Mouse (Mus musculus) left cerebral cortex, postnatal 4 days (tissue): Measurements from ENCODE around the gene P4ha2. TPM values are rescaled to one million over a fixed set of nuclear protein-coding genes. Genes with fewer than 3 reads are reported as not detected.

ENCODE experiments used
- DNase-seq: peaks from one replicate; pipeline ENCODE4 v3.0.0-alpha.2; 2022
- intact Hi-C: fragments of 180-260 bp; cut with DNase I; formaldehyde crosslinking; loops from one replicate; pipeline ENCODE4 v1.15.1; 2025
- total RNA-seq, 2 experiments: library from RNA; stranded (reverse); gene quantifications; 2 replicates each; pipeline ENCODE4 v1.2.3; 2021

The P4ha2 gene
- total RNA-seq, 2 experiments from 2014 or later: 14.4 to 15.7 TPM

DNA sequence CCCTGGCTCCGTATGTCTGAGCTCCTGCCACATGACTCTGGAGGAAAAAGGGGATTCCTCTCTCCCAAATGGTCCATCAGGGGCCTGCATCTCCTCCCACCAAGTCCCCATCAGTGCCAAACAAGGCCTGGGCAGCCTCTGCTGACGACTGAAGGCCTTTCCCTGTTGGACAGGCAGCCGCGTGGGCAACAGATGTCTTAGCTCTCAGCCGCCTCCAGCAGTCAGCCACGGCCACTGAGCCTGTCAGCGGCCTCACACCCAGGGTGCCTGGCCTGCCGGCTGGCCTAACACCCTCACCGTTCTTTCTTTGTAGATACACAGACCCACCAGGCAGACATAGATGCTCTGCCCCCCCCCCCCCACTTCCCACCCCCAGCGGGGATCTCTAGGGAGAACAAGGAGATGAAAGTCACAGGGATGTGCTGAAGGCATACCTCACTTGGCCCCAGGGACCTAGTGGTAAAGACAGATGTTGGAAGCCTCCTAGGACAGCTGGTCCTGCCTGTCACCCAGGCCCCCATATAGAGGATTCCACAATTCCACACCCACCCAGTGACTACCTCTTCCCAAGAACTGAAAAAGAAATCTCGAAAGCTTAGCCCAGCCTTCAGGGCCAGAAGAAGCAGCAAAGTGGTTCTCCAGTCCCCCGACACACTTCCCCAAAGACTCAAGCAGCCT is 32.4 kb upstream of the P4ha2 start:
- DNase-seq: peak; percentile 68

DNA sequence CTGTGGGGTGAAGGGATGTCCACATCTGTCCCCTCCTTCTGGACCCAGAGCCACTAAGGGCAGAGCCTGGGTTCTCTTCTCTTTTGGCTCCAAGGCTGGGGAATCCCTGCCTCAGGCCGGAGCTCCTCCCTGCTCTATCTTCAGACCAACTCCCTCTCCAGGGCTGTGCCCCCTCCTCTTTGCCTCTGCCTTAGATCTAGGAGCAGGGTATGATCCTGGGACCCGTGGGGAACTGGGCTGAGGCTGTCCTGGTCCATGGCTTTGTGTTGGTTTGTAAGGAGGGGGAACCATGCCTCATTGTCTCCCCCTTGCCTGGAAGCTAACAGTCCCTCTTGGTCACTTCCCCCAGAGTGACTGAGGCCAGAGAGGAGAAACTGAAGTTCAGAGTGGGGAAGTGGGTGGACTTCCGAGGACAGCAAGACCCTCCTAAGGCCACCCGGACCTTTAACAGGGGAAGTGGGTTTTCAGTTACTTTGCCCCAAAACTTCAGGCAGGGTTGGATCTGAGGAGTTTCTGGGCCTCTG is 31.8 kb upstream of the P4ha2 start:
- DNase-seq: no peak
- intact Hi-C loops: loop anchor here (10.0 kb wide), 1 partner anchor 133 kb away; no protein-coding TSS in a partner anchor

More for the DNA sequence above, 32.4 kb upstream of the P4ha2 start:
- intact Hi-C loops: loop anchor here (10.0 kb wide), 1 partner anchor 133 kb away; no protein-coding TSS in a partner anchor

DNA sequence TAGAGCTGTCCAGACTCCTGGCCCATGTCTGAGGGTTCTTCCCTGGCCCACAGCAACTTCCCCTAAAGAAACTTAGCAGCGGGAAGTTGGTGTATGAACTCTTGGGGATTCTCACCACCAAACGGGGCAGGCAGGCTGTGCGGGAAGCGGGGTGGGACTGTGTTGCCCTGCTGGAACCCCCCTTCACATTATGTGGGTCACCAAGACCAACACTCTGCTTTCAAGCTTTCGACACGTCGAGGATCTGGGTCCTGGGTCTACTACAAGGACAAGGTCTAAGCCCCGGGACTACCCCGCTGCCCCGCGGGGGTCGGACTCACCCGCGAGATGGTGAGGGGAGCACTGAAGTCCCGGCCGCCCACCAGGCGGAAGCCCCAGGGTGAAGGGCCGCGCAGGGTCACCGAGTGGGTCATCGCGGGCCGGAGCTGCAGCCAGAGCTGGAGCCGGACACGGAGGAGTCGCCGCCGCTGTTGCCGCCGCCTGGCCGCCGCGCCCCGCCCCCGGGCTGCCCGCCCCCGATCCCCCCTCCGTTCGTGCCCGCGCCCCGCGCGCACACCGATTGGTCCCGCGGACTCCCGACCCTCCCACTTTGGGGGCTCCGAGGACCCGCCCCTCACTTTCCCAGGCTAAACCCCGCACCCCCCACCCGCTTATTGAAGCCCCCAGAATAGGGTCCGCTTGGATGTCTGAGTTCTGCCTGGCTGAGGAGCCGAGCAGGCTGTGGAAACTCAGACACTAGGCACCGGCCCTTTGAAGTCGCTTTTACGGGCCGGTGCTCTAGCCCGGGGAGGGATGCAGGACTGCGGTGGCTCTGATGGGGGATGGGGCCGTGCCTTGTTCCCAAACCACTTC is 31.1 kb upstream of the P4ha2 start, which contains the start of gene Pdlim4:
Gene Pdlim4 (minus strand): TSS at position 495 of the 852 bp plus-strand sequence.
- DNase-seq: peak; percentile 72

DNA sequence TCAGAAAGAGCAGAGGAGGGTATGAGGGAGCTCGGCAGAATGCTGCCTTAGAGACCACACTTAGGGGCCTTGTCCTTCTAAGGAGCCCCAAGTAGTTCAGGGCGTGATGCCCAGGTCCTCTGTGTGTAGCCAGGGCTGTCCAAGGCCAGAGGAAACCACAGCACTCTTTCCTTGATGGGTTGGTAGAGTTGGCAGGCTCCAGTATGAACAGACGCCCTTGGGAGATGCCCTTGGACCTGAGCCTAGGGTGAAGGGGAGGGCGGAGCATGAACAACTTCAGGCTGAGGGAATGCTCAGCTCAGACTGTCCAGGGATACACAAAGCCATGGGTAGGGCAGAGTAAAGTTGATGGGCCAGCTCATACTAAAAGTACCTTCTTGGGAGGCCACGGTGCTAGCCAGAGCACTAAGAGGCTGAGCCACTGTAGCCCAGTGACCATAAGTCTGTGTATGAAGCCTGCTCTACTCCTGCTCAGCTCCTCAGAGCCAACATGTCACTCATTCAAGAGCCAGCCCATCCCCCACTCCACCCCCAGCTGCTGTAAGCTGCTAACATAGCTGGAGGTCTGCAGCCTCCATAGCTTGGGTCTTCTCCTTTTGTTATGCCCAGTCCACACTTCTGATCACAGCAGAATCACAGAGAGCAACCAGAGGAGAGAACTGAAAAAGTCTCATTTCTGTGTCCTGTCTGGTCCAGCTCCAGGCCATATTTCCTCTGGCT is 28.0 kb upstream of the P4ha2 start:
- intact Hi-C loops: no loop called here
- DNase-seq: peak; percentile 75

More for the DNA sequence above, 31.1 kb upstream of the P4ha2 start, which contains the start of gene Pdlim4:
- intact Hi-C loops: loop anchor here (10.0 kb wide), 1 partner anchor 134 kb away; no protein-coding TSS in a partner anchor

DNA sequence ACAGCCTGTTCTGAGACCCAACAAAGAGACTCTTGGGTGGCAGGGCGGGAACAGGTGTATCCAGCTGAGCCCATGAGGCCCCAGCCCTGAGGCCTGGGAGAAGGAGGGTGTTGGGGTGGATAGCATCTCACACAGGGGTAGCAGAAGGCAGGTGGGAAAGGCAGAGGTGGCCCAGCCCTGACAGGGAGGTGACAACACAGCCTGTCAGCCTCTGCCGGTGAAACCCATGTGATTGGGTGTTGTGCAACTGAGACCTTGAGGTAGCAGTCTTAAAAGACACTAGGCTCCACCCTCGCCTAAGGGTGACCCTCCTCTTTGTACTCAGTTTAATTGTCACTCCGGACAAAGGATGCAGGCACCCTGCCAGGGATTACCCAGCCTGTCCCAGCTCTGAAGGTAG is 26.6 kb upstream of the P4ha2 start:
- intact Hi-C loops: no loop called here
- DNase-seq: no peak

DNA sequence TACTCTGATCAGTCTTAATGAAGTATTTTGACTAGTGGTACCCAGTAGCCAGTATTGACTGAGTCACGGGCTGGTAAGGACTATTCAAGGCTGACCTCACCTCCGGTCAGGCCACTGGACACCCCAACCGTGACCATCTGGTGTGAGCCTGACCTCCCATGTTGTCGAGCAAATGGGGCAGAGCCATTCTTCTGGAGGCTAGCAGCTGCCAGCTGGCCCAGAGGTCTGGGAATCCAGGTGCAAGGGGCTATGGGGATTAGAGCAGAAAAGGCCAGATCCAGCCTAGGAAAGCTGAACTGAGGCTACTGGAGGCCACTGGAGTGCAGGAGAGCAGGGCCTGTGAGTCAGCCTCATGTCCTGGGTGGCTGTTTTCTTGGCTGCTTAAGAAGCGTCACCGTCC is 24.5 kb upstream of the P4ha2 start:
- intact Hi-C loops: no loop called here
- peak; percentile 52 for DNase-seq

DNA sequence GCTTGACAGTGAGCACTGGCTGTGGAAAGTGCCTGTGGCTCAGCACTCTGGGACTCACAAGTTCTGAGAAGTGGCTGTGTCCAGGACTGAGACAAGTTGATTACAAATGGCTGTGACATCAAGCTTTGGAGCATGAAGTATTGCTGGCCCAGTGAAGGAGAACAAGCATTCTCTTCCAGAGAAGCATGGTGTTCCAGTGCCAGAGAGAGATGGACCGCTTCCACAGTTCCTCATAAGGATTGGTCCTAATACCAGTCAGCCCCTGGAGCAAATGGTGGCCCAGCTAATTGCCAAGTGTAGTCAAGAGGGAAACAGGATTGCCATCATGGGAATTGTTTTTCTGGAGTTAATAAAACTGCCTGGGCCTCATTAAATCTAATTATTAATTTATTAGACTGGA is 23.8 kb upstream of the P4ha2 start:
- peak; percentile 68 for DNase-seq

DNA sequence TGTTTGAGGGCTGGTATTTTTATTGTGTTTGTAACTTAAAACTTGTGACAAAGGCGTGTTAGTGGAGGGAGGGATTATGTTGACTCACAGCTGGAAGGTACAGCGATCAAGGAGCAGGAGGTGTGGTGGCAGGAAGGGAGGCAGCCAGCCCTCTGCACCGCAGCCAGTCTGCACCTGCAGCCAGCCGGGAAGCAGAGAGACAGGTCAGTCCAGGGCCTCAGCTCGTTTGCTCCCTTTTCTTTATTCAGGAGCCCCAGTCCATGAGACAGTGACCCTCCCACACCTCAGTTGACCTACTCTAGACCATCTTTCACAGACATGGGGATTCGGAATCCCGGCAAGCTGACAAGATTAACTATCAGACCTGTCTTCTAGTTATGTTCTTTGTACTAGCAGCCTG is 19.5 kb upstream of the P4ha2 start:
- no peak for DNase-seq
- intact Hi-C loops: no loop called here

More for the DNA sequence above, 23.8 kb upstream of the P4ha2 start:
- intact Hi-C loops: no loop called here

DNA sequence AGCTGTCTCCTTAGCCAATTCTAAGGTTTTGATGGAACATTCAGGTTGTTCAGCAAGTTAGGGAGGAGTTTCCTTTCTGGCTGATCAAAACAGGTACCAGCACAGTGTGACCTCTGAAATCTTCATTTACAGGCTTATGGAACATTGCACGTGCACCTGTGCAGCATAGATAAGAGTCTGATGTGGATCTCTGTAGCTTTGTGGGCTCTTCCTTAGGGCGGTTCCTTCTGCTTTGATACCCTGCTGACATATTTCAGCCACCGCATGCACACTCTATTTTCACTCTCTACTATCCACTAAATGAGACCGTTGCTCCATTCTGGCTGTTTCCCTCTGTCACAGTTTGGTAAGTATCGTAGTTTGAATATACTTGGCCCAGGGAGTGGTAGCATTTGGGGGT is 17.2 kb upstream of the P4ha2 start:
- no peak for DNase-seq
- intact Hi-C loops: no loop called here

DNA sequence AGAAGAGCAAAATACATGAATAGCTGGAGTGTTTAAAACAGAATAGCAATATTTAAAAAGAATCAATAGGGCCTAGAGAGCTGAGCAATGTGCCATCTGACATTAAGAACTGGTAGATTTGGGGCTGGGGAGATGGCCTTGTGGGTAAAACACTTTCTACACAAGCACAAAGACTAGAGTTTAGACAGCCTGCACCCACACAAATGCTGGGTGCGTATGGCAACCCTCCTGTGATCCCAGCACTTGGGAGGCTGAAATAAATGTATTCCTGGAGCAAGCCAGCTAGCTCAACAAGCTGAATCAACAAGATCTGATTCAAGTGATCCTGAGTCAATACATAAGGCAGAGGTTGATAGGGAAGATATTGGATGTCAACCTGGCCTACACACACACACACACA is 14.9 kb upstream of the P4ha2 start:
- intact Hi-C loops: no loop called here
- DNase-seq: no peak

DNA sequence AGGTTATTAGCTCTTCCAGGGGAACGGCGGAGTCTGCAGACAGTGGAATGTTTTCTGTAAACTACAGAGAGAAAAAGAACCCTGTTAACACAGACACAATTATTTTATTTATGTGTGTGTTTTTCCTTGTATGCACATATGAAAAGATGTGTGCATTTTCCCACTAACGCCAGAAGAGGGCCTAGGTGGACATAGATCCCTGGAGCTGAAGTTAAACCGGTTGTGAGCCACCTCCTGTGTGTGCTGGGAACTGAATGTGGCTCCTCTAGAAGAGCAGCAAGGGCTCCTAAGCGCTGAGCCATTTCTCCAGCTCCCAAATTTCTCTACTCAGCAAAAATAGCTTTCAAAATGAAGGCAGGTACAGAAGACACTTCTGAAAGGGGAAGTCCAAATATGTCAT is 14.1 kb upstream of the P4ha2 start:
- no peak for DNase-seq
- intact Hi-C loops: no loop called here

DNA sequence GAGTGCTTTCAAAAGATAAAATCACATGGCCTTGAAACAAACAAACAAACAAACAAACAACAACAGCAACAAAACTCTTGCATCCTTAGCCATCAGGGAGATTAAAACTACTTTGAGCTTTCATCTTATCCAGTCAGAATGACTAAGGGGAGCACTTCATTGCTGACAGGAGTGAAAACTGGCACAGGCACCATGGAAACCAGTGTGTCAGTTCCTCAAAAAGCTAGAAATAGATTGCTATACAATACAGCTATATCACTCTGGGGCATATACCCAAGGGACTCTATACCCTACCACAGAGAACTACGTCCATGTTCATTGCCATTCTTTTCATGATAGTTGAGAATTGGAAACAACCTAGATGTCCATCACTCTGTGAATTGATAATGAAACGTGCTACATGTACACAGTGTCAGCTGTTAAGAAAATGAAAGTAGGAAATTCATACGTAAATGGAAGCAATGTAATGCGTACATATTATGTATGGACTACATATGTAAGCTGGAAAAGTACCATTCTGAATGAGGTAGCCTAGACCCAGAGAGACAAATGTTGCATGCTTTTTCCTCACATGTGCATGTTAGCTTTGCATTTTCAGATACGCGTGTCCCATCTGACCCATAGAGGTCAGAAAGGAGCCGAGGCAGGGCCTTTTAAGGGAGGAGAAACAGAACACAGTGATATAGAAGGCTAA is 11.5 kb upstream of the P4ha2 start:
- intact Hi-C loops: no loop called here
- no peak for DNase-seq

DNA sequence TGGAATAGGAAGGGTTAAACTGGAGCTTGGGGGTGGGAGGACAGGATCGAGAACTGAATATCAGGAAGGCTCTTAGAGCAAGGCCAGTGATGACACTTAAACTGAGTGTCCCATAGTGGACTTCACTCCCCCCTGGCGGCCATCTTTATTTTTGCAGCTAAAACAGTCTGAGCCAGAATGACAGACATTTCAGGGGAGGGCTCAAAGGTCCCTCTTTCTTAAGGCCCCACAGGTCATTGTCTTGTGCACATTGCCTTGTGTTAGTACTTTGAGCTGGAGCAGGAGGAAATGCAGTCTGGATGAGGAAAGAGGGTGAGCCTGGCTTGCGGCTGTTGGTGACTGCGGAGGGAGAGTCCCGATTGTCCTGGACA is 11.0 kb upstream of the P4ha2 start:
- intact Hi-C loops: no loop called here

DNA sequence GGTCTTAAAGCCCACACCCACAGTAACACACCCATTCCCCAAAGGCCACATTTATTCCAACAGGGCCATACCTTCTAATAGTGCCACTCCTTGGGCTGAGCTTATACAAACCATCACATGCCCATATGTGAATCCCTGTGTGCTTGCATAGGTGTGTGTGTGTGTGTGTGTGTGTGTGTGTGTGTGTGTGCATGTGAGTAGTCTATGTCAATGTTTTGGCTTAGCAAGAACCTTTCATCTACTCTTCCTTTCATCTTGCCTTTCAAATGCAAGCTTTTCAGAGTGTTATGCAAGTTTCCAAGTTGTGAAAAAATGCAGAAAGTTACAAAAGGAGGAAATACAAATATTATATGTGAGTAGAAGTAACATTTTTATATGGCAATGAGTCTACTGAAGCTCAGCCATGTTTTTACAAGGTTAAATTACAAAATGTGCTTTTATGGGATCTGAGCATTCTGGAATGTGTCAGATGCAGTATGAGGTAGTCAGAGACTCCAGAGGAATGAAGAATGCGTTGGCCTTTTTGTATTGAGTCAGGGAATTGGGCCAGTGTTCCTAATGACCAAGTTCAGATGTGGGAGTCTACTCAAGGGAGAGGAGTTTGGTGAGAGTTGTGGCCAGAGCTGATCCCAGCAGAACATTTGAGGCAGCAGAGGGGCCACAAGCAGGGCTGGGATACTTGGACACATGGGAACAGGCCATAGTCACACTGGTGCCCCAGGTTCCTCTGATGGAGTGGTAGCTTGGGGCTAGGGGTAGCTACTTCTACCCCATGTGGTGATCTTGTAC is 9.6 kb upstream of the P4ha2 start:
- no peak for DNase-seq
- intact Hi-C loops: no loop called here

More for the DNA sequence above, 11.0 kb upstream of the P4ha2 start:
- peak; percentile 83 for DNase-seq

DNA sequence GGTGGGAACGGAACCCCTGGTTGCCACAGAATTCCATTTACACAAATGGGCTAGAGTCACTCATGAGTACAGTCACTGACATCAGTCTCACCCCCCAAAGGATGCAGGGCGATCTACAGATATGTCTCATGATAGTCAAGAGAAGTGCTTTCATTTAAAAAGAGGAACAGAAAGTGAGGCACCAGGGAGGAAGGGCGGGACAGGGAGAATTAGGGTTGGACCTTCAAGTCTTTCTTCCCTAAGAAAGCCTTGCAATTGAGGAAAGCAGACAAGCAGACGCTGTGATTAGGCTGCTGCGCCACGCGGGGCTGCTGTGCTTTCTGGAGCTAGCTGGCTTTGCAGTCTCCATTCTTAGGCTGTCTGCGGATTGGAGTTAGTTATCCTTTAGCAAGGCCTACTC is 8.2 kb upstream of the P4ha2 start:
- DNase-seq: no peak
- intact Hi-C loops: no loop called here

DNA sequence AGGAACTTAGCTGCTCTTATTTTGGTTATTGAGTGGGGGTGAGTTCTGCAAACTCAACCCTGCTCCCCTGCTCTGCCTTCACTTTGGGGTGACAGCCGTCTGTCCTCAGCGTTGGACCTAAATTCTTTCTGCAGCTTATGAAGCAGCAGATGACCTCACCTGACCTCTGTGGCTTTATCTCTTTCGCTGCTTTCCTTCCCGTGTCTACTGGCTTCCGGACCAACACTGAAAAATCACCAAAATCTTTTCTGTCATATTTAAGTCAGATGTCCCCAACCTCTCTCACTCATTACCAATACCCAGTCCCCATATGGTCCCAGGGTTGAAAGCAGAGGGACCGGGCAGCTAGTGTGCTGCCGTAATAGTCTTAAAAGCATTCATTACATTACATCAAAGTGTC is 7.7 kb upstream of the P4ha2 start:
- no peak for DNase-seq
- intact Hi-C loops: no loop called here

DNA sequence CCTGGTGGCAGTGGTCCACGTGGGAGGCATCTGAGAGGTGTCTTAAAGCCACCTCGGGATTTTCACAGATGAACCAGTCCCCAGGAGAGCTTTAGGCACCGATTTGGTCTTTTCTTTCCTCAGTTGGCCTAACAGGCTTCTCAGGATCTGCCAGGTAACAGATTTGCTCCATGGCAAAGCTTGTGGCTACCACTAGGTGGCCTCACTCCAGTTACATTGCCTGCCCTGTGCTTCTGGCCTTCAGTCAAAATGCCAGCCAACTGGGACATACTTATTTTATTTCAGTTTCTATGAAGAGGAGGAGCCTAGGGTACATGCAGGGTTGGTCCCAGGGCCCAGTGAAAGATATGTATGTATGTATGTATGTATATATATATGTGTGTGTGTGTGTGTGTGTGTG is 6.9 kb upstream of the P4ha2 start:
- peak; percentile 56 for DNase-seq
- intact Hi-C loops: no loop called here

DNA sequence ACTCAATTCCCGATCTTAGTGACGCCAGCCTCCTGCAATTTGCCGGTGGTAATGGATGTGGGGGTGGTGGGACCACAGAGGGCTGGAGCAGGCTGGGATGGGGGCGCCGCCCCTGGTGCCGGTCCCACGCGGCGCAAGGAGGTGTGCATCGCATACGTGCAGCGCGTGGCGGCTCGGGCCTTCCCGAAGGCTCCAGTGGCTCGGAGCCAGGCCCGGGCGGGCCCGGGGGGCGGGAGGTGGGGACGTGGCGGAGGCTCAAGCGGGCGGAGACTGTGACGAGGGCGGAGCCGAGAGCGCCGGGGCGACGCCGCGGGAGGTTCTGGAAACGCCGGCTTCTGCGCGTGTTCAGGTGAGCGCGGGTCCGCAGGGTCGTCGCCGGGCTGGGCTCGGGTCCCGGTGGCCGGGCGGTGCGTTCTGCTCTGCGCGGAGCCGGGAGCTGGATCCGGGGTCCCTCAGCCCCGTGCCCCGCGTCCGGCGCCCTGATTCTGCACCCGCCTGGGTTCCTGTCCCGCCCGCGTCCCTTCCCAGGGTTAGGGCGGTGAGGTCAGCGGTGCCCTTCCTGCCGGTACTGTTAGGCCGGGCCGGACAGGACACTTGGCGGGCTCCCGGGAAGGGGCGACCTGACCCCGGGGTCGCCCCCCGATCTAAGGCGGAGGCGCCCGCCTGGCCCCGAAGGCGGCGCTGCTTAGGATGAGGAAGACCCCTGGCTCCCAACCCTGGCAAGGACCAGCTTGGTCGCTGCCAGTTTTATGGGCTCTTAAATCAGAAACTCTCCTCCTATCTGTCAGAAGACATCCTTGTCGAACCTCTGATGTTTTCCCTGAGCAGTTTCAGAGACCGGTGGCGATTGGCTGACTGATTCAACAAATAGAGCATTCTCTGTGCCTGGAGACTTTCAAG is 1.0 kb downstream of the P4ha2 start:
- peak; percentile 72 for DNase-seq
- intact Hi-C loops: no loop called here

DNA sequence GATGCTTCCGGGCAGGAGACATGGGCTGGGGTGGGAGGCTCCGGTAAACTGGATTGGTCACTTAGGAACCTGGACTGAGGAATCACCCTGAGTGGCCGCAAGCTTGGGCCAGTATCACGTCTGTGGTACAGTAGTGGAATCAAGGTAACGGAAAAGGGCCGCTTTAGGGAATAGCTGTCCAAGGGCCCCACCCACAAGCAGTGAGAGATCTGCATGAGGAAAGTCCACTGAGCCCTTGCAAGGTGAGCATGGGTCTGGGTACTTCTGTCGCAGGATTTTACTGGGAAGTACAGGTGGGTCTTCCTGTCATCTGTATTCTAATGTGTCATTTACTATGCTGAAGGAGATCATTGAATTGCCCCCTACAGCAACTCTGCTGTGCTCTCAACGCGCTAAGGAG is 1.8 kb downstream of the P4ha2 start:
- DNase-seq: no peak
- intact Hi-C loops: no loop called here
